Mouse (Mus musculus) lung, postnatal 0 days (tissue): ENCODE measurements around the gene Yipf3.

ENCODE experiments used
- CTCF ChIP-seq: IDR thresholded peaks from 2 replicates; pipeline ENCODE4 v1.5.1; 2016; ENCODE audit warnings: antibody characterized with exemption, mild to moderate bottlenecking
- EP300 ChIP-seq: IDR thresholded peaks from 2 replicates; pipeline ENCODE4 v1.6.1; 2016; ENCODE audit warnings: antibody characterized with exemption, mild to moderate bottlenecking, control low read depth

DNA sequence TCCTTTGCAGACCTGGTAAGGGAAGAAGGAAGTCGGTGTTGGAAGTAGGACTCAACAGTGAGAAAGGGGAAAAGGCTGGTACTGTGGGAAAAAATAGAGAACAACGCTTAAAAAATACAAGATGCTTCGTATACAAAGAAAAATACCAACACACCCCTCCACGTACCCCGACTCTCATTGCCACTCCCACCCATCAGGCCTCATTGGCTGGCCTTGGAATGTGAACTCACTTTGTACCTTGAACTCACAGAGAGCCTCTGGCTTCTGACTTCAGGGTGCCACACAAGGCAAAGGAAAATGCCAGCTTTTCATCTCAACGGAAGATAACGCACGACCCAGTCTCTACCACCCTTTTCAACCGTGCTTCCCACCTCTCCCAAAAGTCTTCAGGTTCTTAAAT lies 35.3 kb downstream of the Yipf3 start:
- TF ChIP-seq CTCF: no peak
- no peak for TF ChIP-seq EP300
